Mouse (Mus musculus) forebrain, embryonic 10.5 days (tissue): ENCODE results near the gene Igfals. TPM values are rescaled to one million over a fixed set of nuclear protein-coding genes. Genes with fewer than 3 reads are reported as not detected.

ENCODE experiments used
- DNase-seq: peaks from one replicate; pipeline ENCODE4 v3.0.0-alpha.2; 2017; ENCODE audit warnings: low spot score; ENCODE audit errors: extremely low spot score
- H3K27ac ChIP-seq: fragments of 300-500 bp; sonication (generic); 2 replicates; pipeline ENCODE4 v1.5.1; 2016; ENCODE audit warnings: mild to moderate bottlenecking
- H3K27me3 ChIP-seq: fragments of 300-500 bp; sonication (generic); 2 replicates; pipeline ENCODE4 v1.6.1; 2016; ENCODE audit warnings: mild to moderate bottlenecking; ENCODE audit not compliant: poor library complexity, severe bottlenecking
- H3K36me3 ChIP-seq: fragments of 300-500 bp; sonication (generic); replicated peaks from 2 replicates; pipeline ENCODE4 v1.6.1; 2016; ENCODE audit warnings: mild to moderate bottlenecking, moderate library complexity
- H3K4me1 ChIP-seq: fragments of 300-500 bp; sonication (generic); 2 replicates; pipeline ENCODE4 v1.6.1; 2016
- H3K4me3 ChIP-seq: fragments of 300-500 bp; sonication (generic); 2 replicates; pipeline ENCODE4 v1.5.1; 2016; ENCODE audit warnings: mild to moderate bottlenecking, moderate library complexity
- H3K9me3 ChIP-seq: fragments of 300-500 bp; sonication (generic); 2 replicates; pipeline ENCODE4 v1.6.1; 2016; ENCODE audit warnings: mild to moderate bottlenecking, moderate library complexity
- WGBS: fragments of 180-500 bp; shearing (Covaris S2); methylation state at CpG from one replicate; pipeline ENCODE4 v1.1.7; 2016; 5-methylcytosine and 5-hydroxymethylcytosine counted together
- polyA plus RNA-seq: library from polyadenylated mRNA; unstranded; fragments of >200 nt; fragmentation: Nextera tagmentation; extraction: Ambion mirVana; gene quantifications from 2 replicates; pipeline ENCODE4 v1.2.1, GENCODE M21; 2016

Igfals gene
- polyA plus RNA-seq, 1 experiment from 2014 or later, result 0.17 TPM

DNA sequence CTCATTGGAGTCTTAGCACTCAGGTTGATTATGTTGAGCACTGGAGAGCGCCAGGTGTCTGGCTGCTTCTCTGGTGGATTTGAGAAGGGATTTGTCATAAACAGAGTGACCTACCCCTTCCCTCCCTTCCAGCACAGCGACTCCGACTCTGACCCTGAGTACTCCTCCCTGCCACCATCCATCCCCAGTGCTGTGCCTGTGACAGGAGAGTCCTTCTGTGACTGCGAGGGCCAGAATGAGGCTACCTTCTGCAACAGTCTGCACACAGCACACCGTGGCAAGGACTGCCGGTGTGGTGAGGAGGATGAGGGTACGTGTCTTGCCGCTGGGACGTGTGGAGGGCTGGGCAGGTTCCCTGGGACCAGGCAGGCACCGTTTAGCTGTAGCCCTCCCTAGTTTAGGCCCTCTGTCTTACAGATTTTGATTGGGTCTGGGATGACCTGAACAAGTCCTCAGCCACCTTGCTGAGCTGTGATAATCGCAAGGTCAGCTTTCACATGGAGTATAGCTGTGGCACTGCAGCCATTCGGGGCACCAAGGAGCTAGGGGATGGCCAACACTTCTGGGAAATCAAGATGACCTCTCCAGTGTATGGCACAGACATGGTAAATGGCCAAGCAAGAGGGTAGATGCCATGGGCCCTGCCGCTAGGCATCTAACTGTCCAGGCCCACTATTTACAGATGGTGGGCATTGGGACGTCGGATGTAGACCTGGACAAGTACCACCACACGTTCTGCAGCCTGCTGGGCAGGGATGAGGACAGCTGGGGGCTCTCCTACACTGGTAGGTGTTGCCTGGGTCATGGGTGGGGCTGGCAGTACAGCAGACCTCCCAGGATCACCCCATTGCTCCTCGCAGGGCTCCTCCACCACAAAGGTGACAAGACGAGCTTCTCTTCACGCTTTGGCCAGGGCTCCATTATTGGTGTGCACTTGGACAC is 24.6 kb downstream of the Igfals start:
- Histone ChIP-seq H3K9me3 (no peaks in the 10 kb centered on the region), H3K4me1 (peaks cover 38% of the 10 kb centered on the region), H3K27ac (no peak overlapping the region), H3K4me3 (peak overlapping the region; percentile 1; the same call in 1 of the 2 replicates), H3K36me3 (peaks cover 55% of the 10 kb centered on the region), H3K27me3 (no peaks in the 10 kb centered on the region)
- DNase-seq, result no peak
- 89% methylated on average over 19 of the region's 19 CpGs for WGBS

DNA sequence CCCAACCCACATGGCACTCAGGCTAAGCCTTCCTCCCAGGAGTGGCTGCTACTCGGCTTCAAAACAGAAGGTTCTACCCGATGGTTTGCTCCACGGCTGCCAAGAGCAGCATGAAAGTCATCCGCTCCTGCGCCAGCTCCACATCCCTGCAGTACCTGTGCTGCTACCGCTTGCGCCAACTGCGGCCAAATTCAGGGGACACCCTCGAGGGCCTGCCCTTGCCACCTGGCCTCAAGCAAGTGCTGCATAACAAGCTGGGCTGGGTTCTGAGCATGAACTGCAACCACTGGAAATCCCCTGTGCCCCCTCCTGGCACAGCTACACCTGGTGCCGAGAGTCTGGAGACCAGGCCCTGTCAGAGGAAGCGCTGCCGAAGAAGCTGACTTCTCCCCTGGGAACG is 25.5 kb downstream of the Igfals start:
- H3K27ac ChIP-seq, result no peak overlapping the region
- WGBS, result 94% methylated on average over 13 of the region's 13 CpGs
- no peaks in the 10 kb centered on the region for H3K27me3 ChIP-seq
- H3K36me3 ChIP-seq, result peaks cover 55% of the 10 kb centered on the region
- DNase-seq, result no peak
- no peaks in the 10 kb centered on the region for H3K9me3 ChIP-seq
- H3K4me1 ChIP-seq, result peaks cover 43% of the 10 kb centered on the region
- H3K4me3 ChIP-seq, result no peak overlapping the region

DNA sequence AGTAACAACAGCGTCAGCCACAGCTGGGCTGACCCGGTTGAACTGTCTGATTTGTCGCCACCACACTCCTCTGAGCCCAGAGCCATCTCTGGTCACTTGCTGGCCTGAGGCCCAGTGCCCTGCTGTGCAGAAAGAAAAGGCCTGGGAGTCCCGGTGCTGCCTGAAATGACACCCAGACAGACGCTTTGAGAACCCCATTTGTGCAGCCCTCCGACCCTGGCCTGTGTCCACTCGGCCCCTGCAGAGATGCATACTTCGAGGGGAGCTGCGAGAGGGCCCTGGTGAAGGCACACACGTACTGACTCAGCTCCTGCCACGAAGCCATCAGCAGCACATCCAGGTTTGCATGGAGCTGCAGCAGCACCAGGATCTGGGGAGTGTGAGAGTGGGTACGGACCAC is 27.0 kb downstream of the Igfals start:
- Histone ChIP-seq H3K36me3 (peaks cover 69% of the 10 kb centered on the region), H3K4me1 (peaks cover 48% of the 10 kb centered on the region), H3K9me3 (no peaks in the 10 kb centered on the region), H3K27me3 (no peaks in the 10 kb centered on the region), H3K27ac (no peak overlapping the region), H3K4me3 (peak overlapping the region; percentile 9; the same call in 1 of the 2 replicates)
- 94% methylated on average over 12 of the region's 12 CpGs for WGBS
- DNase-seq, result no peak

DNA sequence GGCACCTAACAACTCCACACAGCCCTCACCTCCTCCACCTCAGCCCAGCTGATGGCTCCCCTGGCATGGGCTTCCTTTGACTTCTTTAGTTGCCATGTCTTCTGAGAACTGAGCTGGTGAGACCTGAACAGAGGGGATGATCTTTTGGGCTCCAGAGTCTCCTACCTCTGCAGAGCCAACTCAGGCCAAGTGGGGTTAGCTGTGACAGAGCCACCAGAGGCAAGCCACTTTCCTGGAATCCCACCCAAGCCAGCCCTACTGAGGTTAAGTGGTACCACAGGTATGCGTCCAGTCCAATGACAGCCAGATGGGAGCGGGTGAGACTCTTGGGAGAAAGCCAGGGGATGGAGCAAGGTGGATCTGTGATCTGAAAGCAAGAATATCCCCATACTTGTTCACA is 27.5 kb downstream of the Igfals start:
- Histone ChIP-seq H3K4me1 (peaks cover 49% of the 10 kb centered on the region), H3K36me3 (peaks cover 73% of the 10 kb centered on the region), H3K27ac (no peak overlapping the region), H3K9me3 (no peaks in the 10 kb centered on the region), H3K27me3 (no peaks in the 10 kb centered on the region), H3K4me3 (peak overlapping the region; percentile 83; the same call in 1 of the 2 replicates)
- DNase-seq, result no peak
- WGBS, result 94% methylated on average over 2 of the region's 2 CpGs

DNA sequence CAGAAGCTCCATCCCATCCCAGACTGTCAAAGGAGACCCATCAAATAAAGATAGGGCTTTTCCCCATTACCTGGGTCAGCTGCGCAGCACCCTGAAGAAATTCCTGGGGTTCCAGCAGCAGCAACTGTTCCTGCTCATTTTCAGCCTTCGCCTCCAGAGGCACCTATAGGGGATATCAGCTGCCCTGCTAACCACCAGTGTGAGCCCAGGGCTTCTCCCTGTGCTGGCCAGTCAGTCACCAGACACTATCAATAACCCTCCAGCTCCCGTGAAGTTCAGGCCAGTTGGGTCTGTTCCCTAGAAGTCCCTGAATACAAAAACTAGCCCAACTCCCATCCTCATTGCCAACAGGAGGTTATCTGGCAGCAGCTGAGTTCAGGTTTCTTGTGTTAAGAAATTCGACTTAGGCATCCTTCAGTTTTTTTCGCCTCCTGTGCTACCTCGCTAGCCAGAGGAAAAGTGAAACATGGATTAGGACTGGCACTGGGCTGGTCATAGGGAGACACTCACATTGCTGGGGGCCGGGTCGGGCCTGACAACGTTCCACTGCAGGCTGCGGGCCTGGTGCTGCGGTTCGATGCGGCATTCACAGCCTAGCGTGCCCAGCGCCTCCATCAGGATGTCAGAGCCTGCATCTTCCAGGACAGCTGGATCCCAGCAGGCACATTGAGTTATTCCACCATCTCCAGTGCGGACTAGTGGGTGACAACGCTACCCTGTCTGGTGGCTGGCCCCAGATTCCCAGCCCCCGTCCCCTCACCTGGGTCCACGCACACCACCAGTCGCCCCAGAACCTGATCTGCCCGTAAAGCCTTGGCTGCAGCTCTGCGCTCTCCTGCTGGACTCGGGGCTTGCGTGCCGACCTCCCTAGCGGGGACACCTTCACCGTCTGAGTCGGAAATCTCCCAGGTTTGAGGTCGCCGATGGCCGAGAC is 28.5 kb downstream of the Igfals start:
- 12% methylated on average over 31 of the region's 31 CpGs for WGBS
- Histone ChIP-seq H3K4me1 (peaks cover 49% of the 10 kb centered on the region), H3K27ac (peak overlapping the region; percentile 91), H3K36me3 (peaks cover 74% of the 10 kb centered on the region), H3K4me3 (peak overlapping the region; percentile 83), H3K9me3 (no peaks in the 10 kb centered on the region), H3K27me3 (no peaks in the 10 kb centered on the region)
- no peak for DNase-seq

DNA sequence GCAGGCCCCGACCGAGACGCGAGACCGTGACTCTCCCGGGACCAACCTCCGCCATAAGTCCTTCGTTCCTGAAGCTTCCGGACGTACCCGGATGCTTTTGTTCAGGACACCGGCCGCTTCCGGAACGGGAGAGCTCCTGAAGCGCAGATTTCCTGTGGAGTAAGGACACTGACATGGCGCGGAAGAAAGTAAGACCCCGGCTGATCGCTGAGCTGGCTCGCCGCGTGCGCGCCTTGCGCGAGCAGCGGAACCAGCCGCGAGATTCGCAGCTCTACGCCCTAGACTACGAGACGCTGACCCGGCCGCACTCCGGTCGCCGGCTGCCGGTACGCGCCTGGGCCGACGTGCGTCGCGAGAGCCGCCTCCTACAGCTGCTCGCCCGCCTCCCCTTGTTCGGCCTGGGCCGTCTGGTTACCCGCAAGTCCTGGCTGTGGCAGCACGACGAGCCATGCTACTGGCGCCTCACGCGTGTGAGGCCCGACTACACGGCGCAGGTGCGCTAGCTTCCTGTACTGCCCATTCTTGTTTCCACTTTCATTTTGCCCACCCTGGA is 29.3 kb downstream of the Igfals start, which contains the start of the genes Eme2 and Mrps34:
Gene Eme2 (minus strand): TSS at position 93 of the 553 bp plus-strand sequence.
Gene Mrps34 (plus strand): TSS at position 122 of the 553 bp plus-strand sequence.
- Histone ChIP-seq H3K27me3 (no peaks in the 10 kb centered on the region), H3K27ac (peak within 1 kb of the TSS; percentile 91), H3K9me3 (no peaks in the 10 kb centered on the region), H3K4me1 (peaks cover 49% of the 10 kb centered on the region), H3K4me3 (peak within 1 kb of the TSS; percentile 83), H3K36me3 (peaks cover 74% of the 10 kb centered on the region)
- under 1% methylated on average over 62 of the region's 62 CpGs for WGBS
- peak; percentile 90 for DNase-seq

DNA sequence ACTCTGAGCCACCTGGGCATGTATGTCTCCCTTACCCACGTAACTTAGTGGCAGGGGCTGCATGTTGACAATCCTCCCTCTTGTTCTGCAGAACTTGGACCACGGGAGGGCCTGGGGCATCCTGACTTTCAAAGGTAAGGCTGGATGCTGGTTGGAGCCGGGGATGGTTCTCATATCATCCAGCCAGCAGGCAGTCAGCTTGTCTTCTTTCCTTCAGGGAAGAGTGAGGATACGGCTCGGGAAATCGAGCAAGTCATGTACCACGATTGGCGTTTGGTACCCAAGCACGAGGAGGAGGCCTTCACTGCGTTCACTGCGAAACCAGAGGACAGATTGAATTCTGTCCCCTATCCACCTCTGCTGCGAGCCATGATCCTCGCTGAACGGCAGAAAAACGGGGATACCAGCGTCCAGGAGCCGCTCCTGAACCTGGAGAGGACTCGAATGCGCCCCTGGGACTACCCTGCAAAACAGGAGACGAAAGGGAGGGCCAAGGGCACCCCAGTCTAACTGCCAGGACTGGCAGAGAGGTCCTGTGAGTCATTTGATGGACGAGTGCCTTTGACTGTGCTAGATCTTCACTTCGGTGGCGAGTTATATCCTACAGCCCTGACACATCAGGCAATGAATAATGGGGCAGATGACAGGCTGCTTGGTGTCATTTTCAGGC is 29.9 kb downstream of the Igfals start:
- 14% methylated on average over 23 of the region's 23 CpGs for WGBS
- peaks cover 74% of the 10 kb centered on the region for H3K36me3 ChIP-seq

DNA sequence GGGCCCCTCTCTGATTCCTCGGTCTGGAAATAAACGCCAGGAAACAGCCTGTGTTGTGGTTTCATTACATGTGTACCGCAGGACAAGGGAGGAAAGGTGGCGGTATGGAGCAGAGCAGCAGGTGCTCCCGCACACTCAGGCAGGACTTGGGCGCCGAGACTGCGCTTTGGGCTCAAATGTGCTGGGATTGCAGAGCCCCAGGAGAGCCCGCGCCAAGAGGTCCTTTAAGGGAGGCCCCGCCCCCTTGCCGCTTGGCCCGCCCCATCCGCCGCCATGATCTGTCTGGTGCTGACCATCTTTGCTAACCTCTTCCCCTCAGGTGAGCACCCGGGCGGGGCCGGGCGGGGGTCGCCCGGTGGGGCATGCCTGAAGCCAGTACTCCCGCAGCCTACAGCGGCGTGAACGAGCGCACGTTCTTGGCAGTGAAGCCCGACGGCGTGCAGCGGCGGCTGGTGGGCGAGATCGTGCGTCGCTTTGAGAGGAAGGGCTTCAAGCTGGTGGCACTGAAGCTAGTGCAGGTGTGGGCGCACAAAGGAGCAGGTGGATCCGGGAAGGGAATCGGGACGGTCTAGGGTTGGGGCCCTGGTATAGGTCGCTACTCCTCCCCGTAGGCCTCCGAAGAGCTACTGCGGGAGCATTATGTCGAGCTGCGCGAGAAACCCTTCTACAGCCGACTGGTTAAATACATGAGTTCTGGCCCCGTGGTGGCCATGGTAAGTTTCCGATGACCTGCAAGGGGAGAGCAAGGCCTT is 30.6 kb downstream of the Igfals start, which contains the start of gene Nme3:
Gene Nme3 (plus strand): TSS at position 260 of the 752 bp plus-strand sequence.
- peak; percentile 77 for DNase-seq
- Histone ChIP-seq H3K36me3 (peaks cover 74% of the 10 kb centered on the region), H3K9me3 (no peaks in the 10 kb centered on the region), H3K4me3 (peak within 1 kb of the TSS; percentile 83), H3K27me3 (no peaks in the 10 kb centered on the region), H3K27ac (peak within 1 kb of the TSS; percentile 91), H3K4me1 (peaks cover 49% of the 10 kb centered on the region)
- 1% methylated on average over 50 of the region's 50 CpGs for WGBS

More for the DNA sequence above, 29.9 kb downstream of the Igfals start:
- no peak for DNase-seq
- Histone ChIP-seq H3K9me3 (no peaks in the 10 kb centered on the region), H3K27ac (peak overlapping the region; percentile 91), H3K4me3 (peak overlapping the region; percentile 83), H3K27me3 (no peaks in the 10 kb centered on the region), H3K4me1 (peaks cover 49% of the 10 kb centered on the region)

DNA sequence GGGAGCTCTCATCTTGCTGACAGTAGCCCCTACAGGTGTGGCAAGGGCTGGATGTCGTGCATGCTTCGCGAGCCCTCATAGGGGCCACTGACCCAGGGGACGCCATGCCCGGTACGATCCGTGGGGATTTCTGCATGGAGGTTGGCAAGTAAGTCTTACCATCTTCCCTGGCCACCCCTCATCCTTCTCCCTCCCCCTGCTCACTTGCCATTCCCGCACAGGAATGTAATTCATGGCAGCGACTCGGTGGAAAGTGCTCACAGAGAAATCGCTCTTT is 31.1 kb downstream of the Igfals start:
- Histone ChIP-seq H3K4me3 (peak overlapping the region; percentile 83), H3K27ac (peak overlapping the region; percentile 91), H3K9me3 (no peaks in the 10 kb centered on the region), H3K36me3 (peaks cover 74% of the 10 kb centered on the region), H3K4me1 (peaks cover 49% of the 10 kb centered on the region), H3K27me3 (no peaks in the 10 kb centered on the region)
- WGBS, result 40% methylated on average over 11 of the region's 11 CpGs
- DNase-seq, result no peak

DNA sequence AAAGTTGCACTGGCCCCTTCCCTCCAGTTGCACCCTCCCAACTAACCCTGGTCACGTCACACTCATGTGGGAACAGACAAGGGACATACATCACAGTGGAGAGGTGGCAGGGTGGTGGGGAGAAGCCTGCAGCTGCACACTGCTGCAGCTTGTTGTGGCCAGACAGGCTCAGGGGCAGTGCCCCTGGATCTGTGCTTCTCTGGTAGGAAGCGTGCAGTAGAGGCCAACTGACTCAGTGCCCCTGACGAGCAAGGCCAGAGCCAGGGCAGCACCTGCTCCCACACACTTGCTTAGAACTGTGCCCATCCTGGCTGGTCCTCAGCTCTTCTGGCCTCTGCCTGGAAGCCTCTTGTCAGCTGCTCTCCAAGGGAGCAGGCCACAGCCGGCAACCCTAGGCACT is 31.8 kb downstream of the Igfals start:
- Histone ChIP-seq H3K4me3 (peak overlapping the region; percentile 83; the same call in 1 of the 2 replicates), H3K4me1 (peaks cover 49% of the 10 kb centered on the region), H3K9me3 (no peaks in the 10 kb centered on the region), H3K27ac (0 out of 2 replicates have a peak overlapping the region, but pooled peaks have one; percentile 11), H3K36me3 (peaks cover 74% of the 10 kb centered on the region), H3K27me3 (no peaks in the 10 kb centered on the region)
- DNase-seq, result no peak
- WGBS, result 84% methylated on average over 4 of the region's 4 CpGs

DNA sequence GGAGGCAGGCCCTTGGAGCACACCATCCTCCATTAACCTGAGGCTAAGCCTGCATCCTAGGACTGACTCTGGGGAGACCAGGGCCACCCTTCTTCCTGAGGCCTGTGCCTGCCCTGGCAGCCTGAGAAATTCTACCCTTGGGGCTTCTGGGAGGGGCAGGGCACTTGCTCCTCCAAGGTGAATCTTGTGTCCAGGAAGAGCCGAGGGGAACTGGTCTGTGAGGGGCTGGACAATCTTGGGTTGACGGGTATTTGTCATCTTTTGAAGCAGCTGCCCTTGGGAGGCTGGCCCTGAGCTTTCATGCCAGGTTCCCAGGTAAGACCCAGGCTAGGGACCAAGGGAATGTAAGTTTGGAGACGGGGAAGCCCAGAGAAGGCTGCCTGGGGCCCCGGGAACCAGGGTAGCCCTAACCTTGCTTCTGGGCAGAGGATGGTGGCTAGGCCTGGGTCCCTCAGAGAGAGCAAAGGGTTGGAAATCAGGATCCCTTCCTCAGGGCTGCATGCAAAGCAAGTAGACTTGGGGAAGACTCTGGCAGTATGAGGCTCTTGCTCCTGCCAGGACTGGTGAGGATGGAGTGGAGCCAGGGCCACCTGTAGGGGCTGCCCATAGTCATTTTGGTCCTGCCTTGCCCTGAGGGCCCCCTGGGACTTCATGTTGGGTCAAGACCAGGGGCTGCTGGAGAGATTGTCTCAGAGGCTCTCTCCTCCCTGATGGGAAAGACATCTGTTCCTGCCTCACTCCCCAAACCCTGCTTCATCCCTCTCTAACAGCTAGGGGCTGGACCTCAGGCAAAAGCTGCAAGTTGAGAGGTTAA is 32.5 kb downstream of the Igfals start:
- peak overlapping the region; percentile 83; the same call in 1 of the 2 replicates for H3K4me3 ChIP-seq
- no peaks in the 10 kb centered on the region for H3K27me3 ChIP-seq
- H3K36me3 ChIP-seq, result peaks cover 74% of the 10 kb centered on the region
- no peaks in the 10 kb centered on the region for H3K9me3 ChIP-seq
- 89% methylated on average over 4 of the region's 4 CpGs for WGBS
- peaks cover 45% of the 10 kb centered on the region for H3K4me1 ChIP-seq
- no peak for DNase-seq
- no peak overlapping the region for H3K27ac ChIP-seq
